Mouse (Mus musculus): ENCODE results near the gene Nup35. TPM values are rescaled to one million over a fixed set of nuclear protein-coding genes. Genes with fewer than 3 reads are reported as not detected.

Nup35 gene
- 36.5 TPM for polyA plus RNA-seq (2014; fragmentation: Illumina TruSeq; extraction: RNeasy Lipid Tissue Mini Kit (QIAGEN cat#74804); ENCODE audit: low read depth, low replicate concordance)

GRCm38 (mm10) chr2:80616854-80617737 is at the start of gene Nup35, which contains the start of gene Dusp19:
Gene Nup35 (plus strand): TSS chr2:80617236.
Gene Dusp19 (plus strand): TSS chr2:80617045.

GRCm38 (mm10) chr2:80581043-80581711 is 35.9 kb upstream of the Nup35 start, which contains the start of gene Nckap1:
Gene Nckap1 (minus strand): TSS chr2:80581380.

Other genes starting within 250 kb of the Nup35 start
- gene Frzb, start 169.6 kb upstream of the Nup35 start, polyA plus RNA-seq (2014; fragmentation: Illumina TruSeq; extraction: RNeasy Lipid Tissue Mini Kit (QIAGEN cat#74804); ENCODE audit: low read depth, low replicate concordance): 14.6 TPM
- 293 TPM for gene Nckap1, start 35.9 kb upstream of the Nup35 start, polyA plus RNA-seq (2014; fragmentation: Illumina TruSeq; extraction: RNeasy Lipid Tissue Mini Kit (QIAGEN cat#74804); ENCODE audit: low read depth, low replicate concordance)
- 18.6 TPM for gene Dusp19, start 191 bp upstream of the Nup35 start, polyA plus RNA-seq (2014; fragmentation: Illumina TruSeq; extraction: RNeasy Lipid Tissue Mini Kit (QIAGEN cat#74804); ENCODE audit: low read depth, low replicate concordance)

All from kidney, adult 10 weeks (tissue).